Mouse (Mus musculus): ENCODE results near the gene Prkg1. TPM values are rescaled to one million over a fixed set of nuclear protein-coding genes. Genes with fewer than 3 reads are reported as not detected.

The Prkg1 gene
- total RNA-seq, 2 experiments from 2014 or later, result 18.8 to 19.1 TPM

- no peak for DNase-seq
- intact Hi-C loops (cut with DNase I), result no loop called here
These were observed 110.8 kb downstream of the Prkg1 start for GRCm38 (mm10) chr19:31654022-31654421.

- intact Hi-C loops (cut with DNase I), result no loop called here
- DNase-seq, result no peak
These were observed 114.4 kb downstream of the Prkg1 start for GRCm38 (mm10) chr19:31650452-31650851.

GRCm38 (mm10) chr19:31647492-31647891 is 117.3 kb downstream of the Prkg1 start:
- intact Hi-C loops (cut with DNase I), result no loop called here
- DNase-seq, result peak; percentile 22 to 48

GRCm38 (mm10) chr19:31630899-31631869 is 133.6 kb downstream of the Prkg1 start:
- DNase-seq, result no peak
- intact Hi-C loops (cut with DNase I), result no loop called here

- DNase-seq, result no peak
These were observed 143.1 kb downstream of the Prkg1 start for GRCm38 (mm10) chr19:31621716-31622115.

GRCm38 (mm10) chr19:31616830-31617229 is 148.0 kb downstream of the Prkg1 start:
- no peak for DNase-seq
- intact Hi-C loops (cut with DNase I), result no loop called here

More at GRCm38 (mm10) chr19:31621716-31622115, 143.1 kb downstream of the Prkg1 start:
- intact Hi-C loops (cut with DNase I), result no loop called here

- intact Hi-C loops (cut with DNase I), result no loop called here
- DNase-seq, result no peak
These were observed 148.7 kb downstream of the Prkg1 start for GRCm38 (mm10) chr19:31616159-31616558.

GRCm38 (mm10) chr19:31613146-31613545 is 151.7 kb downstream of the Prkg1 start:
- DNase-seq, result no peak
- intact Hi-C loops (cut with DNase I), result no loop called here

GRCm38 (mm10) chr19:31602578-31602977 is 162.3 kb downstream of the Prkg1 start:
- intact Hi-C loops (cut with DNase I), result no loop called here
- DNase-seq, result no peak

GRCm38 (mm10) chr19:31594011-31594410 is 170.8 kb downstream of the Prkg1 start:
- no peak for DNase-seq
- intact Hi-C loops (cut with DNase I), result no loop called here

GRCm38 (mm10) chr19:31590701-31591100 is 174.1 kb downstream of the Prkg1 start:
- intact Hi-C loops (cut with DNase I), result no loop called here
- no peak for DNase-seq

GRCm38 (mm10) chr19:31577092-31577491 is 187.7 kb downstream of the Prkg1 start:
- intact Hi-C loops (cut with DNase I), result no loop called here
- DNase-seq, result no peak

- intact Hi-C loops (cut with DNase I), result no loop called here
- DNase-seq, result no peak
These were observed 200.5 kb downstream of the Prkg1 start for GRCm38 (mm10) chr19:31564329-31564728.

GRCm38 (mm10) chr19:31546063-31546462 is 218.8 kb downstream of the Prkg1 start:
- DNase-seq, result no peak
- intact Hi-C loops (cut with DNase I), result no loop called here

GRCm38 (mm10) chr19:31531249-31531740 is 233.5 kb downstream of the Prkg1 start:
- intact Hi-C loops (cut with DNase I), result no loop called here
- DNase-seq, result peak in 1 of 2 experiments; percentile 4

- peak in 1 of 2 experiments; percentile 5 for DNase-seq
- intact Hi-C loops (cut with DNase I), result no loop called here
These were observed 234.2 kb downstream of the Prkg1 start for GRCm38 (mm10) chr19:31530616-31531015.

GRCm38 (mm10) chr19:31529890-31530289 is 234.9 kb downstream of the Prkg1 start:
- DNase-seq, result no peak
- intact Hi-C loops (cut with DNase I), result no loop called here

- DNase-seq, result no peak
- intact Hi-C loops (cut with DNase I), result no loop called here
These were observed 250.3 kb downstream of the Prkg1 start for GRCm38 (mm10) chr19:31514490-31514889.

- DNase-seq, result no peak
- intact Hi-C loops (cut with DNase I), result no loop called here
These were observed 257.0 kb downstream of the Prkg1 start for GRCm38 (mm10) chr19:31507831-31508230.

- intact Hi-C loops (cut with DNase I), result no loop called here
- DNase-seq, result no peak
These were observed 258.5 kb downstream of the Prkg1 start for GRCm38 (mm10) chr19:31506296-31506695.

GRCm38 (mm10) chr19:31505041-31505440 is 259.8 kb downstream of the Prkg1 start:
- intact Hi-C loops (cut with DNase I), result no loop called here

GRCm38 (mm10) chr19:31497386-31497785 is 267.4 kb downstream of the Prkg1 start:
- DNase-seq, result no peak
- intact Hi-C loops (cut with DNase I), result no loop called here

More at GRCm38 (mm10) chr19:31505041-31505440, 259.8 kb downstream of the Prkg1 start:
- DNase-seq, result no peak

Data from heart, postnatal 14 days (tissue).